Mouse (Mus musculus) thymus, adult 18-20 months (tissue): ENCODE results near the gene Coa7.

Experiments
- DNase-seq, 2 experiments: peaks; one replicate each; pipeline ENCODE4 v3.0.0; 2022; ENCODE audit warnings: mixed read lengths in 2 of 2

Coa7 gene

DNA sequence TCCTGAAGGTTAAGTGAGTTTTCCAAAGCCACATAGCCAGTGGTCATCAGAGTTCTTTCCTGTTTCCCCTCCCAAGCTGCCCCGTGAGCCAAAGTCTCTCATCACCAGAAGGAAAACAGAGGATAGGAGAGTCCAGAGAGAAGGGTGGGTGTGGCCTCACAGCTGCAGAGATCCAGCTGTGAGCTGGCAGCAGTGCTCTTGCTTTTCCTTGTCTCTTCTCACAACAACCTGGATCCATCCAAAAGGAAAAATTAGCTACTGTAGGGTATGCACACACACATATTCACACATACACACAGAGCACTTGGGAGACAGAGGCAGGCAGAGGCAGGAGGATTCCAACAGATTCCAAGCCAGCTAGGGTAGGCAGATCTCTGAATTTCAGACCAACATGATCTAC lies 58.1 kb downstream of the Coa7 start:
- DNase-seq: no peak

DNA sequence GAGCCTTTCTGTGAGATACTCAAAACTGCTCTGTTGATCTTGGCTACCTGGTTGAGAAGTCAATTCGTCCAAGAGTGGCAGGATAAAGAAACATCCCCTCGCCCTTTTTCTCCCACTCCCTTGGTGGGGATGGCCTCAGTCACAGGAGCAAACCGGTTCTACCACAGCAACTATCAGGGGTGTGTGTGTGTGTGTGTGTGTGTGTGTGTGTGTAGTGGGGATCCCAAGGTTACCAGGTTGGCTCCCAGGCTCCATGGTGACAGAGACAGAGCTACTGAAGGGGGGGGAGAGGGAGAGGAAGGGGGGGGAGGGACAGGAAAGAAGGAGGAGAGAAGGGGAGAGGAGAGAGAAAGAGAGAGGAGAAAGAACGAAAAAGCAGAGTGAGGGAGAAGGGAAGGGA lies 59.2 kb downstream of the Coa7 start:
- DNase-seq: no peak

DNA sequence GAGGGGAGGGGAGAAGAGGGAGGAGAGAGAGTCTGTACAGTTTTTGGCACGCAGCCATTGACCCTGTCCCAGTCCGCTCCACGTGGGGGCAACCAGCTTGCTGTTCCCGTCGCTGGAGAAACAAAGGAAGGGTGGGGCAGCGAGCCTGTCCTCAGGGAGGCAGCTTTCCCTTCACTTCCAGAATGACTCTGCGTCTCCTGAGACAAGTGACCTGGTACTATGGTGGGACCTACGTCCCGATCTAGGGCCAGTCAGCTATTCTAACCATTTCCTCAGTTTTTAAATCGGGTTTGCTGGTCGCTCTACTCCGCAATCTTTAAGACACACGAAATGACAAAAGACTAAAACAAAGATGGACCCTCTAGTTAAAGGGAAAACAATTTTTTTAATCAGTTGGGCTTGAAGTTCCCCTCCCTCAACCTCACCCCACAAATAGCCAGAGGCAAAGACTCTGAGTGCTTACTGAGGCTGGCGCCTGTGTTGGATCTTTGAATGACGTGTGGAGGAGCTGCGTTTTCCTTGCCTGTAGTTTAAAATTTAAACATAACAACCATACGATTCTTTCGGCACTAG lies 59.8 kb downstream of the Coa7 start:
- no peak for DNase-seq

DNA sequence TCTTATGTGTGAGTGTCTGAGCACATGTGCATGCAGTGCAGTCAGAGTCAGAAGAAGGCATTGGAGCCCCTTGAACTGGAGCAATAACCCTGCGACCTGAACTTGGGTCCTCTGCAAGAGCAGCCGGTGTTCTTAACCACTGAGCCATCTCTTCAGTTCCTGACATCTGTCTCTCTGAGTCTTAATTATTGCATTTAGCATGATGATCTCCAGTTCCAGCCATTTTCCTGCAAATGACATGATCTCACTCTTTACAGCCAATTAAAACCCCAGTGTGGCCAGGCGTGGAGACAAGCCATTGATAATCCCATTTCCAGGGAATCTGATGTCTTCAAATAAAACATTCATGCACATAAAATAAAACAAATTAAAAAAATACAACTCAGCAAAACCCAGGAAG lies 60.8 kb downstream of the Coa7 start:
- DNase-seq: no peak

DNA sequence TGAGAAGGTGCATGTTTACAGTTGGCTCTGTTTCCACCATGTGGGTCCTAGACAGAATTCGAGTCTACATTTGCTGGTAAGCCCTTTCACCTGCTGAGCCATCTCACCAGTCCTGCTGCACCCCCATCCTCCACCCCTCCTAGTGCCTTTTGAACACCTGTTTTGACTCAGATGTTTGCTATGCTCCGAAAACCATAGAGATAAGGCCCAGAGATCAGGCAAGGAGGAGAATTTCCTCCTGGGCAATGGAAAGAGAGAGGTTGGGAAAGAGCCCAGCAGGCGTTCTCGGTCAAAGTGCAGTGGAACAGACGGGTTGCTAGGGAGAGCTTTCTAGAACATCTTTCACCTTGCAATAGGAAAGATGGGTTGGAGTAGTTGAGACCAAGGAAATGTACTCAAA lies 63.2 kb downstream of the Coa7 start:
- DNase-seq: no peak
